Mouse (Mus musculus): Measurements from ENCODE around the gene Olfr1299.

The Olfr1299 gene

DNA sequence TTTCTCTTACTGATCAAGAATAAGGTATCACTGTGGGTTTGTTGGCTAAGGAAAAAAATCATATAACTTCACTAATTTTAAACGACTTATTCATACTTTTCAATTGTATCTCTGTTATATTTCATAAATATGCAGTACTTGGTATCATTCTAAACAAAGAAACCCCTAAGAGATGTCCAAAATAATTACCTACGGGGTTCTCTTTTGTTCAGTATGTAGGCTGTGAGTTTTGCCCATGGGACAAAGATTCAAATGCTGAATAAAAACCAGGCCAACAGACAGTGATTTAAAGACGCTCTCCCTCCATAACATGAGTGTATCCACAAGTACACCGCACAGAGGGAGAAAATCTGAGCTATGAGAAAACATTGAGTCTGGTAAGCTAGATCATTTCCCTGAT is at the start of gene Olfr1299:
TSS of gene Olfr1299 (plus strand) at position 301 of the 400 bp plus-strand sequence.
- no peak for DNase-seq

DNA sequence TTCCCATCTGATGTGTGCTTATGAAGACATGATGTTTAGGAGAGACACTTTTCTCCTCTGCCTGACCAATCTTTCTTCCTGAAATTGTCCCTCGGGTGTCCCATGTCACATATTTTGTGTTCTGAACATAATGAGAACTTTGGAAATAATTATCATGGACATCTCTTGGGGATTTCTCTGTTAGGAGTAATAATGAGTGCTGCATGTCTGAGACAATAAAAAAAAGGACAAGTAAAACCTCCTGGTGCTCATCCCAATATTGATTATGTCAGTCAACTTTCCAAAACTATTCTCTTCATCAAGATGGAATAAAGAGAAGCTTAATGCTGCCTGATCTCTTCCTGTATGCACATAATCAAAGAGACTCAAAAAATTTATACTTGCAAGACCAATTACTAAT is 34.8 kb upstream of the Olfr1299 start, which contains the start of gene Olfr1297:
TSS of gene Olfr1297 (minus strand) at position 101 of the 400 bp plus-strand sequence.
- no peak for DNase-seq

DNA sequence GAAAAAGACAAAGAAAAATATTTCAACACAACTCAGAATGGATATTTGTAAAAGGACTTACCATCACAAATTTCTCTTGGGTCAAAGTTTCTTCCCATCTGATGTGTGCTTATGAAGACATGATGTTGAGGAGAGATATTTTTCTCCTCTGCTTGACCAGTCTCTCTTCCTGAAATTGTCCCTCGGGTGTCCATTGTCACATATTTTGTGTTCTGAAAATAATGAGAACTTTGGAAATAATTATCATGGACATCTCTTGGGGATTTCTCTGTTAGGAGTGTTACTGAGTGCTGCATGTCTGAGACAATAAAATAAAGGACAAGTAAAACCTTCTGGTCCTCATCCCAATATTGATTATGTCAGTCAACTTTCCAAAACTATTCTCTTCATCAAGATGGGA is 12.1 kb upstream of the Olfr1299 start, which contains the start of gene Olfr1298:
TSS of gene Olfr1298 (minus strand) at position 101 of the 400 bp plus-strand sequence.
- DNase-seq, result no peak

All from kidney, adult 8-10 months (tissue).